Mouse (Mus musculus) CD4-positive helper T cell, adult 2 months (primary cell): ENCODE data around the gene Gusb.

ENCODE experiments used
- DNase-seq: peaks from one replicate; pipeline ENCODE4 v3.0.0-alpha.2; 2012; ENCODE audit warnings: low read depth, missing footprints, low spot score

Gene Gusb

GRCm38 (mm10) chr5:129974866-129975311 lies 28.0 kb downstream of the Gusb start:
- no peak for DNase-seq

- DNase-seq = no peak
These were observed 28.5 kb downstream of the Gusb start for GRCm38 (mm10) chr5:129974354-129974753.

- no peak for DNase-seq
These were observed 31.4 kb downstream of the Gusb start for GRCm38 (mm10) chr5:129971491-129971890.

GRCm38 (mm10) chr5:129968417-129968816 lies 34.4 kb downstream of the Gusb start:
- no peak for DNase-seq

- no peak for DNase-seq
These were observed 36.4 kb downstream of the Gusb start for GRCm38 (mm10) chr5:129966448-129966847.

GRCm38 (mm10) chr5:129963224-129963623 lies 39.6 kb downstream of the Gusb start:
- DNase-seq = no peak

GRCm38 (mm10) chr5:129955792-129956191 lies 47.1 kb downstream of the Gusb start:
- DNase-seq = peak; percentile 32

GRCm38 (mm10) chr5:129954473-129955254 lies 48.2 kb downstream of the Gusb start:
- no peak for DNase-seq

- DNase-seq = no peak
These were observed 50.7 kb downstream of the Gusb start for GRCm38 (mm10) chr5:129952143-129952542.

GRCm38 (mm10) chr5:129947528-129948033 lies 55.3 kb downstream of the Gusb start:
- DNase-seq = no peak

GRCm38 (mm10) chr5:129943402-129943801 lies 59.4 kb downstream of the Gusb start:
- DNase-seq = no peak

GRCm38 (mm10) chr5:129942073-129942939 lies 60.5 kb downstream of the Gusb start:
- DNase-seq = peak; percentile 55

GRCm38 (mm10) chr5:129941495-129942045 lies 61.3 kb downstream of the Gusb start, which contains the start of gene Vkorc1l1:
Vkorc1l1 (plus strand) TSS chr5:129941970.
- DNase-seq = peak; percentile 99

GRCm38 (mm10) chr5:129940736-129941494 lies 61.9 kb downstream of the Gusb start:
- DNase-seq = no peak

- no peak for DNase-seq
These were observed 62.6 kb downstream of the Gusb start for GRCm38 (mm10) chr5:129940281-129940680.
